ENCODE assay signal across 8 mouse cellular contexts in genomic region chr19:38818766-38819426, GRCm38 (mm10). TPM values are rescaled to one million over a fixed set of nuclear protein-coding genes. Genes with fewer than 3 reads are reported as not detected.
A peak's percentile ranks its signal among the peaks of the same experiment; 100 is the strongest.
DNase-seq lines count a peak whose midpoint lies in the region; ATAC-seq lines count a peak whose summit lies in the region.

Noc3l (minus strand) TSS chr19:38819237.

- peak within 1 kb of the TSS; percentile 95 for H3K4me3 ChIP-seq in intestine, embryonic 14.5 days (ENCODE audit: low read depth, low read length)

- H3K4me2 ChIP-seq in intestine, embryonic 14.5 days (ENCODE audit: low read length), result peak within 1 kb of the TSS; percentile 90

- H3K9ac ChIP-seq in intestine, embryonic 14.5 days (ENCODE audit: low read length), result peak within 1 kb of the TSS; percentile 79

- H3K4me1 ChIP-seq in intestine, embryonic 14.5 days (replicated peaks; ENCODE audit: control insufficient read depth, insufficient read depth, low read length), result peaks cover 7% of the 10 kb centered on the region

- no peak within 1 kb of the TSS for H3K27ac ChIP-seq in intestine, embryonic 14.5 days (ENCODE audit: low read depth)

- peaks cover 25% of the 10 kb centered on the region for H3K36me3 ChIP-seq in intestine, embryonic 14.5 days (ENCODE audit: control insufficient read depth, insufficient read depth, low read length)

- H3K9me3 ChIP-seq in intestine, embryonic 14.5 days (ENCODE audit: control insufficient read depth, low read length), result no peaks in the 10 kb centered on the region

- ATAC-seq in intestine, embryonic 14.5 days (replicated peaks; ENCODE audit: low FRiP score, low TSS enrichment, low read depth), result peak; percentile 98

- peak; percentile 93 to 98 for DNase-seq in adrenal gland, adult (ENCODE audit: inconsistent age in 2 of 2, low spot score in 1 of 2)
- DNase-seq in embryo, embryonic 10.5 days (ENCODE audit: low spot score), result peak; percentile 94
- peak; percentile 92 for DNase-seq in gastrocnemius, postnatal 14 days
- peak; percentile 99 for DNase-seq in intestine, embryonic 14.5 days (ENCODE audit: low spot score)
- DNase-seq in left cerebral cortex, postnatal 14 days (ENCODE audit: low spot score in 2 of 2), result peak; percentile 93 to 95
- peak; percentile 95 for DNase-seq in mesoderm, embryonic 11.5 days (ENCODE audit: low read depth, low spot score)
- peak; percentile 84 to 88 for DNase-seq in right cerebral cortex, postnatal 36 days (ENCODE audit: low spot score in 2 of 2)
- peak; percentile 90 for DNase-seq in yolk sac, embryonic 10.5 days (ENCODE audit: low spot score)

- WGBS in intestine, embryonic 14.5 days, result under 1% methylated on average over 38 of the region's 38 CpGs

- H3K27me3 ChIP-seq in intestine, embryonic 14.5 days (replicated peaks; ENCODE audit: control insufficient read depth, insufficient read depth, low read length), result no peaks in the 10 kb centered on the region

- intact Hi-C loops in gastrocnemius, postnatal 14 days (cut with DNase I; ENCODE audit: low total_unique reads), result no loop called here
- intact Hi-C loops in left cerebral cortex, postnatal 14 days (cut with DNase I), result loop anchor here (2.0 kb wide), 1 partner anchor 82 kb away; no protein-coding TSS in a partner anchor

RNA-seq across cellular contexts. Expression of gene Noc3l, which starts in this region (rescaled TPM):
- 1 to 10 TPM; 5.3 to 7.7 TPM for total RNA-seq in gastrocnemius, postnatal 14 days (2021)
- 8.3 and 8.9 TPM in 2 replicates for polyA plus RNA-seq in intestine, embryonic 14.5 days (2014; fragmentation: Nextera tagmentation; extraction: Ambion mirVana)
- 10 to 100 TPM; 12.0 to 12.1 TPM for total RNA-seq in left cerebral cortex, postnatal 14 days (2021)
